Mouse (Mus musculus) embryo, embryonic 10.5 days (tissue): ENCODE measurements at regions not wholly inside any gene's neighbourhood (a gene's known extent, or its start where the extent isn't known, plus 50 kb on each side); places are given as distances from the start of the nearest gene placed in this dataset.

Experiments
- DNase-seq: peaks from one replicate; pipeline ENCODE4 v3.0.0-alpha.2; 2015; ENCODE audit warnings: low spot score

GRCm38 (mm10) chr8:100515896-100516295 lies 1099.6 kb upstream of the Cdh8 start:
- peak; percentile 7 for DNase-seq

- no peak for DNase-seq
These were observed 1098.9 kb upstream of the Cdh8 start for GRCm38 (mm10) chr8:100515152-100515551.

GRCm38 (mm10) chr8:100506478-100506877 lies 1090.2 kb upstream of the Cdh8 start:
- no peak for DNase-seq

DNA sequence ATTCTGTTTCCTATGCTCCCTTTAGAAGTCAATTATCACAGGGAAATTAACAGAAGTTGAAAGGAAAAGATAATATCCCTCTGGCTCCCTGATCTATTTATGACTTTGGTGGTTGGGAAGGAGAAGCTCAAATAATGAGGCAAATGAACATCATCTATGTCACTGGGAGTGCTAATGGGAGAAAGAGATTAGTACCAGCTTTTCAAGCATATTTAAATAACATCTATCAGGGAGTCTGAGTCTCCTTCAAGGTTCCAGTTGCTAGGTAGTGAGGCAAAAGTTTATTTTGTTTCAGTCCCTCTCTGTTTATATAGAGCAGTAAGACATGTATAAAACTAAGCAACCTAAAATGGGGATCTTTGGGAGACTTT lies 1084.1 kb upstream of the Cdh8 start:
- DNase-seq: no peak

GRCm38 (mm10) chr8:100499614-100500341 lies 1083.5 kb upstream of the Cdh8 start:
- DNase-seq: peak; percentile 15

- DNase-seq: no peak
These were observed 1078.2 kb upstream of the Cdh8 start for GRCm38 (mm10) chr8:100494445-100494844.

- no peak for DNase-seq
These were observed 1059.7 kb upstream of the Cdh8 start for GRCm38 (mm10) chr8:100475950-100476349.

DNA sequence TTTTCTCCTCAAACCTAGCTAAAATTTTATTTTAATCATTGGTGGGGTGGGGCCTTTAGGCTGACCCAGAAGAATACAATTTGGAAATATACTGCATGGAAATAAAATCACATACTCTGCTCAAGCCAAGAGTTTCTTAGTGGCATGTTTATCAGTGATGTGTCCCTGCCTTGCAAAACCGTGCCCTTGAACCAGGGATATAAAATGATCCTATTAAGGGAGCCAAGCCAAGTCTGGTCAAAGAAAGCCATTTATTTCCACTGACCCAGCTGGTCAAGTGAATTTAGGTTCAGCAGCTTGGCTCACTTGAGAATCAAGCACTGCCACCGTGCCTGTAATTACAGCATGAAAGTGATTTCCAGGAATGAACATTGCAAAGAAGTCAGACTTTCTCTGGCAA lies 1035.0 kb upstream of the Cdh8 start:
- DNase-seq: no peak

DNA sequence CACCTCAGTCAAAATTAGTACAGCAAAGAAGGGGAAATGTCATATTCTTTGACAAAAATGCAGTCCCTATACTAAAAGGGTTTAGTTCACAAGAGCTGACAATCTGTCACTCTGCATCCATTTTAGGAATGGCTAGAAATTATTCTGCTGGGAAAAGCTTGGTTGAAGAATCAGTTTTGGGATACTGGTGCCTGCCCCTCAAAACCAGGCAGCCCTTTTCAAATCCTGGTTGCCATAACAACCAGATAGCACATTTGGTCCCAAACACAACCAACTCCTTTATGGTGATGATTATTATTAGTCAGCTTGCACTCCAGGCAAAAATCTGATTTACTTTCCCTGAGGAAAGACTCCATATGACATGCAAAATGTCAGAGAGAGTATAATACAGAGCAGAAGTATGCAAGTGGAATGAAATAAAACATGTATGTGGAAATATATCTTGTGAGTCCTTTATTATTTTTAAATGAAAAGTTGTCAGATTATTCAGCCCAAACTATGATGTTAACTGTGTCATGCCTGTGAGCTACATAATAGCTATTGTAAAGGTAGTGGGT lies 1034.2 kb upstream of the Cdh8 start:
- no peak for DNase-seq

DNA sequence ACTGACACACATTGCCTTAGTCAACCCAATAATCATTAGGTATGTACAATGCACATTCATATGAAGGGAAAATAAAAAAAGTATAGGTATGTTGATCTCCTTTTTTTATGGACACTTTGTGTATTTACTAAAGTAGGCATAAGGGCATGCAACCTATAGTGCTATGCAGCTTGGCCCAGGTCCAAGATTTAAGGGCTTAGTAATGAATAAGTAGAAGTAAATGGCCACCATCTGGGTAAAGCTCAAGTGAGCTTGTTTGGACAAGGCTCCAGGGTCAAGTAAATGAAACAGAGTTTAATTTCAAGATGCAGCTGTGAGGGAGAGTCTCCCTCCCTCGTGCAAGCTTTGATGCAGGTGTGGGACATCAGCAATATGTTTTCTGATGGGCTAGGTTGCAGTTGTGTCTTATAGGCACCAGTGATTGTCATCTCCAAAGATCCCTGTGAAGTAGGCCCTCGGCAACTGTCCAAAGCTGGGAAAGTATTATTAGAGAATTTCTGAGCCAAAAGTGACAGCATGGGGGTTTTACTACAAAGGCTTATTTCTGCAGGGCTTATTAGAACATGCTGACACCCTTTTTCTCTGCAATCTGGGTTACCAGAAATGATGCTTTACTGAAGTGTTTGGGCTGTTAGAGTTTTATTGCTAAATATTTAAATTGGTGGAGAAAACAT lies 1030.5 kb upstream of the Cdh8 start:
- peak; percentile 6 for DNase-seq
